Mouse (Mus musculus) adrenal gland, postnatal 10 days (tissue): Measurements from ENCODE around the gene Zfyve28. TPM values are rescaled to one million over a fixed set of nuclear protein-coding genes. Genes with fewer than 3 reads are reported as not detected.

Source experiments
- DNase-seq: peaks from one replicate; pipeline ENCODE4 v3.0.0; 2021; ENCODE audit warnings: mixed read lengths
- long read RNA-seq, 2 experiments: library from polyadenylated mRNA; stranded (forward); transcript quantifications; one replicate each; pipeline ENCODE4 v2.0.0; 2021
- total RNA-seq, 2 experiments: library from RNA; stranded (reverse); gene quantifications; 2 replicates each; pipeline ENCODE4 v1.2.3; 2021

The Zfyve28 gene
- 1 to 10 TPM; 1.2 to 1.8 TPM for total RNA-seq
- long read RNA-seq, experiment 1, partial matches to known transcripts, result 1 of 1 reads
- long read RNA-seq, experiment 1, other reads (novel, unspliced or antisense), result 0 of 1 reads
- long read RNA-seq, experiment 2, partial matches to known transcripts, result 1 of 2 reads
- long read RNA-seq, experiment 2, other reads (novel, unspliced or antisense), result 0 of 2 reads

GRCm38 (mm10) chr5:34288154-34288716 is at the start of gene Zfyve28, which contains the start of gene Cfap99:
Gene Zfyve28, minus strand, starts transcription at chr5:34288449.
Gene Cfap99, plus strand, starts transcription at chr5:34288600.
- peak; percentile 78 for DNase-seq

DNA sequence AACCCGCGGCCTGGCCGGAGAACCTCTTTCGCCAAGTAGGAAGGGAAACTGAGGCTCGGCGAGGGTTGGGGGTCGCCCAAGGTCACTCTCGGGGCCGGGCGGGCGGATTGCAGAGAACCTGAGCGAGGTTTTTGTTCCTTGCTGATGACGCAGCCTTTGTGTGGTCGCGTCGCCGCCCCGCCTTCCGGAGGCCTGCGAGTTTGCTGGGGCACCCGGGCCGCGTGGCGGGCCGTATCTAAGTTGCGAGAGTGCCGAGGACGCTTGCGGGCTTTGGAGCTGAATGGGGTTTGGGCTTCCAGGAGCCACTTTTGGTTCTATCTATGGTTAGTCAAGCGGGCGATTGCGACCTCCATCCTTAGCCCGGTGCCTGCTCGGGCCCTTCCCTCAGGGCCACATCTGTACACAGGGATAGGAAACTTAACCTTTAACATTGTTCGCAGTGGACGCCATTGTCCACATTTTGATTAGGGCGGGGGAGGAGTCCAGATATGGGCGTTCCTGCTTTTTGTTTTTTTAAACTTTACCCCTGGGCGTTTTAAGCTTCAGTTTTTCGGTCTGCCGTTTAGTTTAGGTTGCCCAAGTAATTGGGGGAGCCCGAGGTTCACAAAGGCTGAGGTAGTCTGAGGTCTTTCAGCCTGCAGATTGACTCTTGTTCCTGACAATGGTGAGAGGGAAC is 48.7 kb upstream of the Zfyve28 start:
- peak; percentile 75 for DNase-seq

GRCm38 (mm10) chr5:34336097-34336774 is 48.0 kb upstream of the Zfyve28 start, which contains the start of gene Rnf4:
Gene Rnf4, plus strand, starts transcription at chr5:34336289.
- peak; percentile 98 for DNase-seq

DNA sequence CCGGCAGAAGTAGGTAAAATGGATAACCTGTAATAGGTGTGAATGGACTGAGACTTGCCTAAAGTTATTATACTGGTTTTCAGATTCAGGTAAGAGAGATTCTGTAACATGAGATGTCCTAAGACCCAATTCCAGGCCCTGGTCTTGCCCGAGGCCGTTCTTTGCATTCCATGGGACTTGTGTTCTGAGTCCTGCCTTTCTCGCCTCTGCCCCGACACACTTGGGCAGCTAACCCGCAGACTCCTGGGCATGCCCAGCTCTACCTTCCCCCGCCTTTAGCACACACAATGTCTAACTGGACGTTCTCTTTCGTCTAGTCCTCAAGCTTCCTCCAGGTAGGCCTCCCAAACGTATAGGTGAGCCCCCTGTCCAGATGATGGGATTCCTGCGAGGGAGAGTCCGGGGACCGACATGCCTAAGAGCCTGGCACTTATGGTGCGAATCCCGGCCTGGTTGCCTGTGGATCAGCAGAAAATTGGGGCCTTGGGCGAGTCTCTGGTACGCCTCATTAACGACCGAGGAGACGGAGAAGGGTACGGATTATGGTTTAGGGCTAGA is 47.4 kb upstream of the Zfyve28 start:
- no peak for DNase-seq

DNA sequence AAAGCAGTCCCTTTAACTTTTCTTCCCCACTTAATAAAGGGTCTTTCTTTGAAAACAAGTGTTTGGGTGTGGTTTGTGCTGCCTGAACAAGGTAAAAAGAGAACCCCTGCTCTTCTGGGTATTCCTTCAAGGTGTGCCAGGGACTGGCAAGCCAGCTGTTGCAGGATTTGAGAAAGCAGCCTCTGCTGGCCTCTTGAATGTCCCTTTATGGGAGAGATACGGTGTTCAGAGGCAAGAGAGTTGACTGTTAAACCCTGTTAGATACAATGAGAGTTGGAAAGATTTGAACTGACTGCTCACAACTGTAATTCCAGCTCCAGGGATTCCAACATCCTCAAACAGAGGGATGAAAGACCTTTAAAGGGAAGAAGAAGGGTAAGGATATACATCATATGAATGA is 45.8 kb upstream of the Zfyve28 start:
- DNase-seq, result no peak

- DNase-seq, result no peak
These were observed 41.9 kb upstream of the Zfyve28 start for GRCm38 (mm10) chr5:34330136-34330535.

DNA sequence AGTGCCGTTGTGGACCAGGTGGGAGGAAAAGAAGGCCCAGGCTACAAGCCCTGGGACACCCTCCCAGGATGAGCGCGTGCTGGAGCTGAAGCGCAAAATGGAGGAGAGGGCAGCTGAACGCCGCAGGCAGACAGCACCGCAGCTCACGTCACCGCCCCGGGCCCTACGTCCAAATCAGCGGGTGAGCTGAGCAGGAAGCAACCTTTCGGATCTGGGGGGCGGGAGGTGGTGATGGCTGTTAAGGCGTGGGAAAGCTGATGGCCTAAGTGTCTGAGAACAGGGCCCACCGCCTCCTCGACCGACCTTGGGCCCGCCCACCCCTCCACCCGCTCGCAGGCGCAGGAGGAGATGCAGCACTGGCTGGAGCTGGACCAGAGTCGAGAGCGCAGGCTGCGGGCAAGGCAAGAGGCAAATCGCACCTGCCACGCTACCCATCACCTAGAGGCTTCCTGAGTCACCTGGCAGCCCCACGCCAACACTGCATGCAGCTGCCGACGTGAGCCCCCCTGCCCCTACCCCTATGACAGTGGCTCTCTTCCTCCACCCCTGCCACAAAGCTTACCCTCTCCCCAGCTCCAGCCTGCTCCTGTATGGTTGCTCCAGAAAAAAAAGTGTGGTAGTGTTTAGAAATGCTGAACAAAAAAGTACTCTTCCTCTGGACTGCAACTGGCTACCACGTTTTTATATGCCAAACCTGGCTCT is 38.8 kb upstream of the Zfyve28 start:
- DNase-seq, result peak; percentile 27

DNA sequence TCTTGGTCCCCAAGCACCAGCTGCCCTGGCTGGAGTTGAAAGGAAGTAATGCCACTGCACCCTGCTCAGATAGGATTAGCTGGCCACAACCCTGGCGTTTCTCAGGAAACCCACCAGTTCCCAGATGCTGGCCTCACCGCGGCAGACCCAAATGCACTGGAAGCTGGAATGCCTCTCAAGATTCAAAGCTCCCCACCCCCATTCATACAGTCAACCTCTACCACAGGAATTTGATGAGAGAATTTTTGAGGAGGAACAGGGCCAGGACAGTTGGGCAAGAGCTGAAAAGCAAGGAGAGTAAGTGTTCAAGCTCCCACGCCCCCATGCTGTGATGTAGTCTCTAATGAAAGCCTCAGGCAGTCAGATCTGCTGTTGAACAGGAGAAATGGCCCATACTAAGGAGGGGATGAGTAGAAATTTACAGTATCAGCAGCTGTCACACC is 38.0 kb upstream of the Zfyve28 start:
- no peak for DNase-seq

GRCm38 (mm10) chr5:34325286-34325685 is 37.0 kb upstream of the Zfyve28 start:
- no peak for DNase-seq

DNA sequence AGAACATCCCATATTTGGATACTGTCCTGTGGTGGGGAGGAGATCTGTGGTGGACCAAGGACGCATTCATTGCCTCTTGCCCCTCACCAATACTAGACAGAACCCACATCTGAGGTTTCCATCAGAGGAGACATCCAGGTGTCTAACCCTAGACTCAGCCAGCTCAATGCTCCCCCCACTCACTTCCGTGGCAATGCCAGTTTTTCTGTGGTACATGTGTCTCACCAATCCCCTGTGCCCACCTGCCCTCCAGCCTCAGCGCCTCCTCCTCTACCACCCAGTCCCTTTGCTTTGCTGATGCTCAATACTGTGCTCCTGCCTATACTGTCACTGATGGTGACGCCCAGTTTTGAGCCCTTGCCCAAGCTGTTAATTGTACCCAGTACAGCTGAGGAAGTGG is 33.0 kb upstream of the Zfyve28 start:
- no peak for DNase-seq

- DNase-seq, result no peak
These were observed 31.3 kb upstream of the Zfyve28 start for GRCm38 (mm10) chr5:34319491-34320034.

- no peak for DNase-seq
These were observed 20.8 kb upstream of the Zfyve28 start for GRCm38 (mm10) chr5:34309016-34309415.

DNA sequence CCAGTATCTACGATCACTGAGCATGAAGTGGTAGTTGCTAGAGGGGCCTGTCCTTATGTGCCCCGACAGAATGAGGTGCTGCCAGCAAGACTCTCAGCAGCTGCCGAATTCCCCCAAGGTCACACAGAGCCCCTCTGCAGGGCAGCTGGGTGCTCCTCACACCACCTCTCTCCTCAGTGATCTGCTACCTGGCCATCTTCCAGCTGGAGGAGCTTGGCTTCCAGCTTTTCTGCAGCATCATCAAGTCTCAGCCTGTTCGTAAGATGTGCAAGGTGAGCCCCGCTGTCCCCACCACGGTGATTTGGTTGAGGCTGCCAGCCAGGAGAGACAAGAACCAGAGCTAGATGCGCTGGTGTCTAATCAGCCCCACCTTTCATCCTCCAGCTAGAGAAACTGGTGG is 14.1 kb upstream of the Zfyve28 start:
- DNase-seq, result no peak

DNA sequence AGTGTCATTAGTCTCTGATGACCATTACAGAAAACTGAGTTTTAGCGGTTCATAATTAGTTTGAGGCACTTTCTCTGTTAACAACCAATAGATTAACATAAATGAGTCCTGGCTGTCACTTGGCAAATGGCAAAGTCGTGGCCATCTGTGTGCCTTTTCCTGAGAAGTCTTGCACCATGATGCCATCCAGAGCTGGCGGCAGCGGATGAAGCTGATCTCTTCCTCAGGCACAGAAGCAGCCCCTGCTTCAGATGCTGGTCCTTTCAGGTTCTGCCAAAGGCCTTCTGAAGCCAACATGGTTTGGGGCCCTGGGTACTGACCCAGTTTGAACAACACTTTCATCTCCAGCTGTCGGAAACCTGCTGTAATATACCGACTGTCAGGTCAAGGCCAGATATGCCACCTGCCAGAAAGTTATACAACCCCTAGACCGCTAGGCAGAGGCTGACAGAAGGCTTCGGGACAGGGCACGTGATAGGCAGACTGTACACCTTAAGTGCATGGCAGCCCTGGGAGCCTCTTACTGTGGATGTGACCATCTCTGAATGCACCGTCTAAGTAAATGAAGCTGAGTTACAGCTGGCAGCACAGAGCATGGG is 10.8 kb upstream of the Zfyve28 start:
- no peak for DNase-seq

- no peak for DNase-seq
These were observed 9.8 kb upstream of the Zfyve28 start for GRCm38 (mm10) chr5:34298061-34298460.

DNA sequence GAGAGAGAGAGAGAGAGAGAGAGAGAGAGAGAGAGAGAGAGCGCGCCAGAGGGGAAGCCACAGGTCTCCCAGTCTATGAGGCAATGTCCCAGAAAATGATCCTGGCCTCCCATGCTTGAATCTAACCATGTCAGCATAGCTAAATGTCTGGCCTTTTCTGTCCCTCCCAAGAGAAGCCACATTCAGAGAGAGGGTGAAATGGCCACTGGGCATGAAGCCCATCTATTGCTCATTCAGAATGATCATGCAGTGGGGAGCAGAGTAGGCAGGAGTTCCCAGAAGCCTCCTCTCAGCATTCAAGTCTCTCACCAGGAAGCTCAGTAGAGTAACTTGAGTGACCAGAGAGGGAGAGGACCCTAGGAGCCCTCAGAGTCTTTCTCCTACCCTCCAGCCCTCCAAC is 6.9 kb upstream of the Zfyve28 start:
- DNase-seq, result peak; percentile 63

DNA sequence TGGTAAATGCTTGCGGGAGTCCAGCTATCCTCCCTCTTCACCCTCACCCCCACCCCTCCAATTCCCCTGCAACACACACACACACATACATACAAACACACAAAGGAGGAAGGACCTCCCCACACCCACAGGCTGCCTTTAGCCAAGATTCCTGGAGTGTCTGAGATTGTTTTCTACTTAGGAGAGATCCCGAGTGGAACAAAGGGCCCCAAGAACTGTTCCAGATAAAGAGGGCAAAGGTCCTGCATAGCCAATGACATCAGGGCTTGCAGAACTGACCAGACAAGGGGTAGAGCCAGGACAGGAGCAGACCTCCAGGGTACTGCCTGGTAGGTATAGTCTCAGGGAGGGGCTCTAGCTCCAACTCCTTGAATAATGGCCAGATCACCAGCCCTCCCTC is 6.4 kb upstream of the Zfyve28 start:
- peak; percentile 25 for DNase-seq

GRCm38 (mm10) chr5:34293363-34293762 is 5.1 kb upstream of the Zfyve28 start:
- DNase-seq, result no peak

DNA sequence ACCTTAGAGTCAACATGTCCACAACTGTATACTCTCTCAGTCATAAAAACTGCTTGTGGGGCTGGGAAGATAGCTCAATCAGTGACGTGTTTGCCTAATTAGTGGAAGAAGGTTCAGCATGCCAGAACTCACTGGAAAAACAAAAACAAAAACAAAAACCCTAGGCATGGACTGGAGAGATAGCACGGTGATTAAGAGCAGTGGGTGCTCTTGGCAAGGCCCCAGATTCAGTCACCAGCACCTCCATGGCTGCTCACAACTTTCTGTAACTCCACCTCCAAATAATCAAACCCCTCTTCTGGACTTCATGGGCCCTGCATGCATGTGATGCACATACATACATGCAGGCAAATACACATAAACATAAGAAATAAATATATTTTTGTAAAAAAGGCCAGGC is 1.0 kb upstream of the Zfyve28 start:
- DNase-seq, result no peak

- DNase-seq, result peak; percentile 8
These were observed 457 bp downstream of the Zfyve28 start for GRCm38 (mm10) chr5:34287838-34288145.

- peak; percentile 24 for DNase-seq
These were observed 1.0 kb downstream of the Zfyve28 start for GRCm38 (mm10) chr5:34287001-34287837.
